Mouse (Mus musculus) adrenal gland (tissue): Measurements from ENCODE around the gene Ssh2.

Experiments
- intact Hi-C: fragments of 180-260 bp; cut with DNase I; formaldehyde crosslinking; loops from one replicate; pipeline ENCODE4 v1.15.1; 2025

Ssh2 gene

GRCm38 (mm10) chr11:77504377-77504776, 288.3 kb downstream of the Ssh2 start:
- intact Hi-C loops: no loop called here

DNA sequence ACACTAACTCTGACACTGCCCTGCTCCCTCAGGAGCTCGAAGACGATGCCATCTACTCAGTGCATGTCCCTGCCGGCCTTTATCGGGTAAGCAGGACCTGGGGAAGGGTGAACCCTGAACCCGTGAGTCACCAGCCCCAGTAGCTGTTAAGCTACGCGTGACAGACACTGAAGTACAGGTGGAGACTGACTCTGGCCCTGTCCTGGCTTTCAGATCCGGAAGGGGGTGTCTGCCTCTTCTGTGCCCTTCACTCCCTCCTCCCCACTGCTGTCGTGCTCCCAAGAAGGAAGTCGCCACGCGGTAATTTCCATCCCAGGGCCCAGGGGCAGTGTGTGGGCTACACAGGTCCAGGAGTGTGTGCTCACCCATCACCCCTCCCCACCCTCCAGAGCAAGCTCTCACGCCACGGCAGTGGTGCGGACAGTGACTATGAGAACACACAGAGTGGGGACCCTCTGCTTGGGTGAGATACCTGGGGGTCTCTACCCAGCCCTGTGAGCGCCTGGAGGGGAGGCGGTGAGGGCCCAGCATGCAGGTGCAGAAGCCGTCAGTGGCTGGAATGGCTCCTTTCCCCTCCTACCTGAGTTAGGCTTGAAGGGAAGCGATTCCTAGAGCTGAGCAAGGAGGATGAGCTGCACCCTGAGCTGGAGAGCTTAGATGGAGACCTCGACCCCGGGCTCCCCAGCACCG, 289.3 kb downstream of the Ssh2 start:
- intact Hi-C loops: loop anchor here (5.0 kb wide), 1 partner anchor 122 kb away; no protein-coding TSS in a partner anchor

GRCm38 (mm10) chr11:77506273-77506672, 290.2 kb downstream of the Ssh2 start:
- intact Hi-C loops: loop anchor here (5.0 kb wide), 1 partner anchor 121 kb away; no protein-coding TSS in a partner anchor

GRCm38 (mm10) chr11:77506941-77507340, 290.9 kb downstream of the Ssh2 start:
- intact Hi-C loops: loop anchor here (5.0 kb wide), 1 partner anchor 120 kb away; no protein-coding TSS in a partner anchor

DNA sequence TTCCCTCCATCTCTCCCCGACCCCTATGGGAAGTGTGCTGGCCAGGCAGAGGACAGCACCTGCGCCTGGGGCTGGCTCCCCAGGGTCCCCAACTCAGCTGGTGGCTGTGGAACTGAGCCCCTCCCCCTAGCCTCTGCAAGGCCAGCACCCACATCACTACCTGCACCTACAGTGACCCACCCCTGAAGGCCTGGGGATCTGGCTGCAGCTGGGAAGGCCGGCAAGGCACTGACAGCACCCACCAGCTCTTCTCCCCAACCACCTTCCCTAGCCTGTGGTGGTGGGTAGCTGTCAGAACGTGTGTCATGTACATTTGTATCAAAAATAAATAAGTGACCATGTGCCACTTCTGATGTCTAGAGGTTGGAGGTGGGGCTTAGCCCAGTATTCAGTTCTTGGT, 291.3 kb downstream of the Ssh2 start:
- intact Hi-C loops: loop anchor here (5.0 kb wide), 1 partner anchor 120 kb away; no protein-coding TSS in a partner anchor

- intact Hi-C loops: loop anchor here (5.0 kb wide), 1 partner anchor 119 kb away; no protein-coding TSS in a partner anchor
Measured at GRCm38 (mm10) chr11:77508068-77509021, 292.3 kb downstream of the Ssh2 start.
